Mouse (Mus musculus) embryonic facial prominence, embryonic 12.5 days (tissue): ENCODE results near the gene Fam71e2. TPM values are rescaled to one million over a fixed set of nuclear protein-coding genes. Genes with fewer than 3 reads are reported as not detected.
A peak's percentile ranks its signal among the peaks of the same experiment; 100 is the strongest.
"Not testable (repeated sequence)": the region's sequence is repeated elsewhere in the genome, so short reads cannot be mapped to it uniquely, and the experiment has no call there.

Source experiments
- ATAC-seq: fragments of 200-750 bp; cut with Nextera tagmentation; 2 replicates; pipeline ENCODE4 v1.8.0; 2017; ENCODE audit not compliant: insufficient number of reproducible peaks, insufficient read depth, low FRiP score, low TSS enrichment
- H3K27ac ChIP-seq: fragments of 300-500 bp; sonication (generic); 2 replicates; pipeline ENCODE4 v1.5.1; 2016; ENCODE audit warnings: mild to moderate bottlenecking
- H3K27me3 ChIP-seq: fragments of 300-500 bp; sonication (generic); 2 replicates; pipeline ENCODE4 v1.6.1; 2016; ENCODE audit warnings: mild to moderate bottlenecking, moderate library complexity
- H3K36me3 ChIP-seq: fragments of 300-500 bp; sonication (generic); 2 replicates; pipeline ENCODE4 v1.6.1; 2016; ENCODE audit warnings: mild to moderate bottlenecking
- H3K4me1 ChIP-seq: fragments of 300-500 bp; sonication (generic); 2 replicates; pipeline ENCODE4 v1.6.1; 2016
- H3K4me2 ChIP-seq: fragments of 300-500 bp; sonication (generic); replicated peaks from 2 replicates; pipeline ENCODE4 v1.6.1; 2016; ENCODE audit warnings: mild to moderate bottlenecking, moderate library complexity
- H3K4me3 ChIP-seq: fragments of 300-500 bp; sonication (generic); 2 replicates; pipeline ENCODE4 v1.5.1; 2016; ENCODE audit warnings: mild to moderate bottlenecking
- H3K9ac ChIP-seq: fragments of 300-500 bp; sonication (generic); 2 replicates; pipeline ENCODE4 v1.6.1; 2016; ENCODE audit warnings: mild to moderate bottlenecking, moderate library complexity
- H3K9me3 ChIP-seq: fragments of 300-500 bp; sonication (generic); 2 replicates; pipeline ENCODE4 v1.6.1; 2016; ENCODE audit warnings: mild to moderate bottlenecking, moderate library complexity
- WGBS: fragments of 180-500 bp; shearing (Covaris S2); methylation state at CpG from one replicate; pipeline ENCODE4 v1.1.7; 2016; 5-methylcytosine and 5-hydroxymethylcytosine counted together
- polyA plus RNA-seq: library from polyadenylated mRNA; unstranded; fragments of >200 nt; fragmentation: Nextera tagmentation; extraction: Ambion mirVana; gene quantifications from 2 replicates; pipeline ENCODE4 v1.2.1, GENCODE M21; 2016

Gene Fam71e2
- polyA plus RNA-seq, 1 experiment from 2014 or later = not detected

GRCm38 (mm10) chr7:4793248-4793647 lies 22.1 kb upstream of the Fam71e2 start:
- peak overlapping the region; percentile 92 for H3K9ac ChIP-seq
- 1% methylated on average over 31 of the region's 31 CpGs for WGBS
- peak overlapping the region; percentile 93 for H3K27ac ChIP-seq
- not testable (repeated sequence) for H3K9me3 ChIP-seq, H3K27me3 ChIP-seq
- peaks cover 42% of the 10 kb centered on the region for H3K36me3 ChIP-seq
- H3K4me1 ChIP-seq = peaks cover 16% of the 10 kb centered on the region
- peak overlapping the region; percentile 93 for H3K4me2 ChIP-seq
- 0 out of 2 replicates have a peak, but pooled peaks have one; percentile 1 for ATAC-seq
- peak overlapping the region; percentile 80 for H3K4me3 ChIP-seq

GRCm38 (mm10) chr7:4792278-4793212 lies 21.4 kb upstream of the Fam71e2 start, which contains the start of gene Rpl28:
Rpl28 (plus strand) TSS chr7:4792874.
- Histone ChIP-seq H3K4me2 (peak within 1 kb of the TSS; percentile 93), H3K9ac (peak within 1 kb of the TSS; percentile 92), H3K36me3 (peaks cover 35% of the 10 kb centered on the region), H3K9me3 (no peaks in the 10 kb centered on the region), H3K27me3 (peaks cover 4% of the 10 kb centered on the region; the same call in 1 of the 2 replicates), H3K27ac (peak within 1 kb of the TSS; percentile 93), H3K4me3 (peak within 1 kb of the TSS; percentile 80), H3K4me1 (peaks cover 17% of the 10 kb centered on the region)
- ATAC-seq = peak; percentile 82
- 2% methylated on average over 54 of the region's 54 CpGs for WGBS

DNA sequence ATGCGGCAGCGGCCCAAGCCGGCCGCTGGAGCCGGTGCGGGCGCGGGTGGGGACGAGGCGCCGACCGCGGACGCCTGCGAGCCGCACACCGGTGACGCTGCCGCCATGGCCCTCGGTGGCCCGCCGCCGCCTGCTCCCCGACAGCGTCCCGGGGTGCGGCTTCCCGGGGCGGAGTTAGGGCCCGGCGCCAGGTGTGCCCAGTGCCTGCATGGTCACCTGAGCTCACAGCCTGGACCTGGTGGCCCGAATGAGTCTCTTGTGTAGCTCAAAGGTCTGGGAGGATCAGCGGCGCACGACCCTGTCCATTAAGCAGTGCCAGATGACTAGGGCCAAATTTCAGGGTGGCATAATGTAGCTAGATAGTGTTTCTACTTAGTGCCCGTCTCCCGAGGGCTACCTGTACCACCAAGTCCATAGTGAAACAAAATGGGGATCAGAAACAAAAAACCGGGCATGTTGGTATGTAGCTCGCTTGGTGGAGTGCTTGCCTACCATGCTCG lies 18.4 kb upstream of the Fam71e2 start, which contains the start of gene Tmem238:
Tmem238 (minus strand) TSS at position 221 of the 500 bp plus-strand sequence.
- WGBS = 8% methylated on average over 40 of the region's 40 CpGs
- Histone ChIP-seq H3K27ac (0 out of 2 replicates have a peak within 1 kb of the TSS, but pooled peaks have one; percentile 57), H3K4me1 (peaks cover 13% of the 10 kb centered on the region), H3K36me3 (peaks cover 9% of the 10 kb centered on the region), H3K27me3 (peaks cover 4% of the 10 kb centered on the region; the same call in 1 of the 2 replicates), H3K4me3 (peak within 1 kb of the TSS; percentile 52), H3K9ac (peak within 1 kb of the TSS; percentile 74), H3K4me2 (peak within 1 kb of the TSS; percentile 92), H3K9me3 (no peaks in the 10 kb centered on the region)
- 0 out of 2 replicates have a peak, but pooled peaks have one; percentile 3 for ATAC-seq

DNA sequence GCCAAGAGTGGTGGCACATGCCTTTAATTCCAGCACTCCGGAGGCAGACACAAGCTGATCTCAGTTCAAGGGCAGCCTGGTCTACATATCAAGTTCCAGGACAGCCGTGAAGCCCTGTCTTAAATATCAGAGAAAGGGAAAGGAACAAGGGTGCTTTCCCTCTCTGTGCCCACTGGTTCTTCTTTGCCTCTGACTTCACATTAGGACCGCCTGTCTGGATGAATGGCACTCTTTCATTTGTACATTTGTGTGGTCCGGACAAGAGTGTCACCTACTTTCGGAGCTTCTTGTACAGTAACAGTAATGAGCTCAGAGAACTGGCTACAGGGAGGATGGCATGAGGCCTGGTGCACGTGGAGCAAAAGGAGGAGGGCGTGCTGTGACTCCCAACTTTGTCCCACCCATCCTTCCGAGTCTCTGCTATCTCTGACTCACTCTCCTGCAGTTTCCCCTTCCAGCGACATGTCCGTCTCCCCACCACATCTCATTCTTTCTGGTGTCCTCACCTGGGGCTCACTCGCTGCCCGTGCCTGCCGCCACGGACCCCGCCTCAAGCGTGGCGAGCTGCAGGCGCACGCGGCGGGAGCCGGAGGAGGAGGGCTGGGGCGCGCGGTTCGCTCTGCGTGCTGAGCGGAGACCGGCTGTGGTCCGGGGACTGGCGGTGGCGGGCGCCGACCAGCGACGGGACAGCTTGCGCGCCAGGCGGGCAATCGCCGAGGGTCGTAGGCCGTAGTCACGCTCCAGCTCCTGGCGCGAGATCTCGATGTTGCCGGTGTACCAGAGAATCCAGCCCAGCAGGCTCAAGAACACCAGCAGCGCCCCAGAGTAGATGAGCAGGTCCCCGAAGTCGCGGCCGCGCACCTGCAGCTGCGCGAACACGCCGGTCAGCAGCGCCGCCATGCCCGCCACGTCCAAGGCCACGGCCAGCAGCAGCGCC lies 17.7 kb upstream of the Fam71e2 start:
- 0 out of 2 replicates have a peak overlapping the region, but pooled peaks have one; percentile 57 for H3K27ac ChIP-seq
- peaks cover 4% of the 10 kb centered on the region; the same call in 1 of the 2 replicates for H3K27me3 ChIP-seq
- peak overlapping the region; percentile 52 for H3K4me3 ChIP-seq
- 2% methylated on average over 62 of the region's 64 CpGs for WGBS
- peak overlapping the region; percentile 74 for H3K9ac ChIP-seq
- H3K9me3 ChIP-seq = no peaks in the 10 kb centered on the region
- H3K4me2 ChIP-seq = peak overlapping the region; percentile 92
- peaks cover 6% of the 10 kb centered on the region for H3K4me1 ChIP-seq
- peaks cover 2% of the 10 kb centered on the region for H3K36me3 ChIP-seq
- ATAC-seq = 0 out of 2 replicates have a peak, but pooled peaks have one; percentile 48

- ATAC-seq = no peak
- Histone ChIP-seq H3K36me3 (no peaks in the 10 kb centered on the region), H3K27ac (no peak overlapping the region), H3K4me3 (no peak overlapping the region), H3K9ac (no peak overlapping the region), H3K4me1 (0 out of 2 replicates have a peak, but pooled peaks cover 5% of the 10 kb centered on the region), H3K27me3 (peaks cover 10% of the 10 kb centered on the region), H3K9me3 (no peaks in the 10 kb centered on the region), H3K4me2 (no peak overlapping the region)
- 85% methylated on average over 14 of the region's 14 CpGs for WGBS
These were observed 12.7 kb upstream of the Fam71e2 start for GRCm38 (mm10) chr7:4783667-4784268.

DNA sequence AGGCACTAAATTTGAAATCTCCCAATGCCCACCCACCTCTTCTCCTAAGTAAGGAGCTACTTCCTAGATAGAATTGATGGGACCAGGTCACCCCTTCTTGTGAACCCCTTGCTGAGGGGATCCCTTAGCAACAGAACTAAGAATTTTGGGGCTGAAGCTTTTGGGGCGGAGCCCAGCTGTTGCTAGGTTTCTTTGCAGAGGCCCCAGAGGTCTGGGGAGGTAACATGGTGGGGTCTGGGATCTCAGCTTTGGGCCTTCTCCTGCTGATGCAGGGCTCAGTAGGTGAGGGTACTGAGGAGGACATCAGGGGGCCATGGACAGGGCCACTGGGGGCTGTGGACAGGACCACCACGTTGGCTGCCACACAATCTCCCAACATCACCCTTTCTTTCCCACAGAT lies 11.7 kb upstream of the Fam71e2 start, which contains the start of the genes Il11 and Tmem190:
Il11 (minus strand) TSS at position 101 of the 400 bp plus-strand sequence.
Tmem190 (plus strand) TSS at position 179 of the 400 bp plus-strand sequence.
- WGBS = 78% methylated on average over 2 of the region's 2 CpGs
- Histone ChIP-seq H3K4me2 (no peak within 1 kb of the TSS), H3K27me3 (peaks cover 20% of the 10 kb centered on the region), H3K4me1 (0 out of 2 replicates have a peak, but pooled peaks cover 5% of the 10 kb centered on the region), H3K4me3 (no peak within 1 kb of the TSS), H3K9ac (no peak within 1 kb of the TSS), H3K27ac (no peak within 1 kb of the TSS), H3K36me3 (no peaks in the 10 kb centered on the region), H3K9me3 (no peaks in the 10 kb centered on the region)
- ATAC-seq = no peak

DNA sequence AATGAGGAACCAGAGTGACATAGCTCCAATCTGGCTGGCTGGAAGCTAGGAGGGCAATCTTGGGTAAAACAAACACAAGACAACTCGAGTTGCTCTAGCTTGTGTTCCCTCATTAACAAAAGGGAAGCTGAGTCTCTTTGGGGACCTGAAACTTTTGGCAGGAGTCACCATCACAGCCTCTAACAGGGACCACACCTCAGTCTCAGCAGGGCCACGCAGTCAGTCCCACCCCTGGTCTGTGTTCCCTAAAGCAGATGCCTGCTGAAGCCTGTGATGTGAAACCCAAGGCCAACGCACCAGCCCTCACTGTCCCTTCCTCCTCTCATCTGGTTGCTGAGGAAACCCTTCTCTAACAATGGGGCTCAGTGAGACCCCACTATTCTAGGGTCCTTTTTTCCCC lies 11.0 kb upstream of the Fam71e2 start:
- no peaks in the 10 kb centered on the region for H3K9me3 ChIP-seq
- no peaks in the 10 kb centered on the region for H3K36me3 ChIP-seq
- peaks cover 11% of the 10 kb centered on the region; the same call in 1 of the 2 replicates for H3K4me1 ChIP-seq
- H3K4me3 ChIP-seq = no peak overlapping the region
- 44% methylated on average over 3 of the region's 3 CpGs for WGBS
- peaks cover 26% of the 10 kb centered on the region for H3K27me3 ChIP-seq
- no peak overlapping the region for H3K27ac ChIP-seq
- no peak overlapping the region for H3K4me2 ChIP-seq
- H3K9ac ChIP-seq = no peak overlapping the region
- ATAC-seq = no peak

GRCm38 (mm10) chr7:4779921-4780320 lies 8.8 kb upstream of the Fam71e2 start:
- Histone ChIP-seq H3K4me2 (no peak overlapping the region), H3K9me3 (no peaks in the 10 kb centered on the region), H3K9ac (no peak overlapping the region), H3K36me3 (no peaks in the 10 kb centered on the region), H3K4me1 (peaks cover 14% of the 10 kb centered on the region; the same call in 1 of the 2 replicates), H3K27ac (no peak overlapping the region), H3K27me3 (peaks cover 48% of the 10 kb centered on the region), H3K4me3 (no peak overlapping the region)
- ATAC-seq = no peak
- WGBS = 22% methylated on average over 5 of the region's 5 CpGs

DNA sequence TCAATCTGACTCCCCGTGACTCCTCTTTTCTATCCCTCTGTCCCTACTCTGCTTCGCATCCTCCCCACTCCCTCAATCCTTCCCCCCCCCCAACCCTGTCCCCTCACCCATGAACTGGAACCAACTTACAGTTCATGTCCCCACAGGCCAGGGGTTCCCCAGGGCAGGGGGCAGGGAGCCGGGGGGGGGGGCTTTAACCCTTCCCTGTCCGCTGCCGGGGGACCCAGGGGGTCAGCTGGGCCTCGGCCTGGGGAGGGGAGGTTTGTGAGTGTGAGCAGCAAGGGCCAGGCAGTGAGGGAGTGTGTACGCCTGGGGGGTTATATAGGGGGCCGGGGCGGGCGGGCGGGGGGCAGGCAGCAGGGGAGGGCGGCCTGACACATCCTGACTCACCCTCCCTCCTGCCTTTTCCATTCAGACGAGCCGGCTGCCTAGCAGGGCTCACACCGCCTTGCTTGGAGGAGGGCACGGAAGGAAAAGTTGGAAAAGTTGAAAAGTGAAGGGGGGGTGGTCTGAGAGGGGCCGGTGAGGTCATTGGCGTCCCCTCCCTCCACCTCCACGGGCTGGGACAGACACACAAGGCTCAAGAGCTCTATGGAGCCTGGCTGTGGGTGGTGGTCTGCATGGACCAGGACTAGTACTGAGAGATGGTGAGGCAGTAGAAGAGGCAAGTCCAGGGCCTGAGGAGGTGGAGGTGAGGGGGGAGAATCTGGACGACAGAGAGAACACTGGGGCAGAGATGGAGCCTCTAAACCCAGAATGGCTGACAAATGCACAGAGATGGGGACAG lies 6.9 kb upstream of the Fam71e2 start:
- peak overlapping the region; percentile 46; the same call in 1 of the 2 replicates for H3K4me2 ChIP-seq
- no peak for ATAC-seq
- peaks cover 49% of the 10 kb centered on the region for H3K27me3 ChIP-seq
- no peak overlapping the region for H3K27ac ChIP-seq
- no peaks in the 10 kb centered on the region for H3K36me3 ChIP-seq
- H3K9ac ChIP-seq = peak overlapping the region; percentile 7; the same call in 1 of the 2 replicates
- peaks cover 14% of the 10 kb centered on the region; the same call in 1 of the 2 replicates for H3K4me1 ChIP-seq
- H3K4me3 ChIP-seq = no peak overlapping the region
- no peaks in the 10 kb centered on the region for H3K9me3 ChIP-seq
- 4% methylated on average over 18 of the region's 20 CpGs for WGBS
